Mouse (Mus musculus) bone marrow, adult 2 months (tissue): Measurements from ENCODE around the gene Reln.

ENCODE experiments used
- CTCF ChIP-seq: fragments of 200-500 bp; IDR thresholded peaks from 2 replicates; pipeline ENCODE4 v1.5.1; 2011; ENCODE audit warnings: low read length, control low read depth; ENCODE audit not compliant: control insufficient read depth, insufficient read depth
- POLR2A ChIP-seq: fragments of 200-500 bp; IDR thresholded peaks from 2 replicates; pipeline ENCODE4 v1.6.1; 2011; ENCODE audit warnings: low read depth, mild to moderate bottlenecking, control low read depth, low read length, borderline replicate concordance; ENCODE audit not compliant: control insufficient read depth

- no peak for TF ChIP-seq CTCF
- no peak for TF ChIP-seq POLR2A
These were observed 190.9 kb downstream of the Reln start for GRCm38 (mm10) chr5:22153601-22154000.
